Mouse (Mus musculus) monocyte, adult 2 months (primary cell): ENCODE results near the gene Pfdn6.
A peak's percentile ranks its signal among the peaks of the same experiment; 100 is the strongest.

Source experiments
- DNase-seq, 2 experiments: peaks; one replicate each; pipeline ENCODE4 v3.0.0; 2022; ENCODE audit warnings: low spot score in 2 of 2, low read depth in 1 of 2

Gene Pfdn6

GRCm38 (mm10) chr17:33932448-33932847, 7.7 kb downstream of the Pfdn6 start:
- no peak for DNase-seq

GRCm38 (mm10) chr17:33931947-33932346, 8.2 kb downstream of the Pfdn6 start:
- no peak for DNase-seq

DNA sequence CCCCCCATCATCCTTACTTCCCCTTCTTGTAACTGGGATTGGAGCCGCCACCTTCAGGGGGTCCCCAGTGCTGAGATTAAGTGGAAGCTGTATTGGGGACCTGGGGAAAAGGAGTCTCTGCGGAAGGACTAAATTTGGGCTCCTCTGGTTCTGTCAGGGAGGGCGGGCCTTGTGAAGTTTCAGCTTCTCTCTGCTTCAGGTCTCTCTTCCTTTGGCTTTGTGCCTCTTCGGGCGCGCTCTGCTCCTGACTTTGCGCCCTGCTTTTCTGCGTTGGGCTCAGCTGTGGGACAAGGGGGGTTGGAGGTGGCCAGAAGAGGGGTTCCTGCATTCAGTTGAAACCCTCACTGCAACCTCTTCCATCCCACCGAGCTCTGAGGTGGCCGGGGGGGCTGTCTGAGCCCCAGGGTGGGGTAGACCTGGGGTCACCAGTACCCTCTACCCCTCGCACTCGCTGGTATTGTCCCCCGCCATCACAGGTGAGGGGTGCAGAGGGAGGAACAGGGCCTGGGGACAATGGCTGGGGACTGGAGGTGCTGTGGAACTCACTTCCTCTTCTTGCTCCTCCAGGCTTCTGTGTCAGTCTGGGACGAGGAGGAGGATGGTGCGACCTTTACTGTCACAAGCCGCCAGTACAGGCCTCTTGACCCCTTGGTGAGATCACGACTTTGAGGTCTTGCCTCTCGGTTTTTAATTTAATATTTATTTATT, 8.8 kb downstream of the Pfdn6 start:
- no peak for DNase-seq

DNA sequence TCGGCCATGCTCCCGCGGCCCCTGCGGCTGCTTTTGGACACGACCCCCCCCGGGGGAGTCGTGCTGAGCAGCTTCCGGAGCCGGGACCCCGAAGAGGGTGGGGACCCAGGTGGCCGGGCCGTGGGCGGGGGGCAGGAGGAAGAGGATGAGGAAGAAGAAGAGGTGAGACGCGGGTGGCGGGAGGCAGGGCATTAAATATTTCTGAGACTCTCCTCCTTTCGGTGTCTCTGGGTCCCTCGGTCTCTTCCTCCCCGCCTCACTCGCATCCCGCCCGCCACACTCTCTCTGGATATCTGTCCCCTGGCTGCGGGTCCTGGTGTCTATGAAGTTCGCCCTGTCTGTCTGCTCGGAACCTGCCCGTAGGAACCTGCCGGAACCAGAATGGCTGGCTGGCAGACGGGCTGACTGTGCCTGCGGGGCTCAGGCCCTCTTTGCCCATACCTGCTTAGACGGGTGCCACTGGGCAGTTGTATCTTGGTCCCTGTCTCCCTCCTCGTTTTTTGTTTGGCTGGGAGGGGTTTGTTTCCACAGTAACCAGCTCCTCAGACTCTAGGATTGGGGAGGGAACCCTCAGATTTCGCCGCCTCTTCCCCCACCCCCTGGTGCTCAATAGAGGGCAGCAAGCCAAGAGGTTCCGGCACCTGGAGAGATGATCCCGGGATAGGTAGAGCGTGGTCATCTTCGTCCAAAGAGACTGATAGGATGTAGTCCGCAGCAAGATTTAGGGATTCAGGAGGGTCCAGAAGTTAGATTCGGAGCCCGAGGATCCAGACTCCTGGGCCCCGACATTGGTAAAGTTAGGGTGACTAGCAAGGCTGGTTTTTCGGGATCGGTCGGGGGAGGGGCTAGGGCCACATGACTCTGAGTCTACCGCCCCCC, 9.6 kb downstream of the Pfdn6 start:
- DNase-seq, result peak in 1 of 2 experiments; percentile 60

DNA sequence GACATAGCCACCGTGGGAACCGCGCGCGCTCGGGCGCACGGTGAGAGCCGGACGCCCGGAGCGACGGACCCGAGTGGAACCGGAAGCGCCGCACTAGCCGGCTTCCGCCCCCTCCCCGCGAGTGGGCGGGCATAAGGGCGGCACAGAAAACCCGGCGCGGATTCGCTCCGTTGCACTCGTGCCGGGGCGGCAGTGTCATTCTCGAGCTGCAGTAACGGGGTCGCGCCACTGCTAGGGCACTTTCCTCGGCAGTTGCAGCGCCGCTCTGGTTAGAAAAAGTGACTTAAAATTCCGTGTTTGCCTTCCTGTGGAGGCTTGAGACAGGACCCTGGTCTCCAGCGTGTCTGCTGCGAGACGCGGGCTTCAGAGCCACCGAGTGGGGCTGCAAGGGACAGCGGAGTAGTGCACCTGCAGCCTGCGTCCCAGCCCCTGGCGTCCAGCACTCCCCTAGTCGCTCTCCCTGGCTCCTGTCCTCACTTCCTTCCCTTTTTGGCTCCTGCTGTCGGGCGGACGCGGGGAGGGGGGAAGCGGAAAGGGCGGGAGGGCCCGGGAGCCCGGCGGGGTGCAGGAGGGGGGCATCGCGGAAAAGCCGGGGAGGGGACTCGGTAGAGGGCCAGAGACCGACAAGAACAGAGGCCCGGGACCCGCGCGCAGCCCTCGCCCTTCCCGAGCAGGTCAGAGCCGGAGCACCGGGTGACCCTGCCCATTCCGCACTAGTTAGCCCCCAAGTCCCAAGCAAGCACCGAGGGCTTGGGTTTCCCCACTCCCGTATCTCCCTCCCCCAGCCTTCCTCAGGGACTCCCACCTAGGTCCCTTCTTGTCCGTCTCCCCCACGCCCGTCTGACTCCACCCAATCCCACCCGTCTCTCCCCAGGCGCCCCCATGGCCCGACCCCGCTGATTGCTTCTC, 10.5 kb downstream of the Pfdn6 start, which contains the start of gene Rgl2:
Rgl2 (plus strand) TSS at position 173 of the 909 bp plus-strand sequence.
- DNase-seq, result peak; percentile 78 to 85

DNA sequence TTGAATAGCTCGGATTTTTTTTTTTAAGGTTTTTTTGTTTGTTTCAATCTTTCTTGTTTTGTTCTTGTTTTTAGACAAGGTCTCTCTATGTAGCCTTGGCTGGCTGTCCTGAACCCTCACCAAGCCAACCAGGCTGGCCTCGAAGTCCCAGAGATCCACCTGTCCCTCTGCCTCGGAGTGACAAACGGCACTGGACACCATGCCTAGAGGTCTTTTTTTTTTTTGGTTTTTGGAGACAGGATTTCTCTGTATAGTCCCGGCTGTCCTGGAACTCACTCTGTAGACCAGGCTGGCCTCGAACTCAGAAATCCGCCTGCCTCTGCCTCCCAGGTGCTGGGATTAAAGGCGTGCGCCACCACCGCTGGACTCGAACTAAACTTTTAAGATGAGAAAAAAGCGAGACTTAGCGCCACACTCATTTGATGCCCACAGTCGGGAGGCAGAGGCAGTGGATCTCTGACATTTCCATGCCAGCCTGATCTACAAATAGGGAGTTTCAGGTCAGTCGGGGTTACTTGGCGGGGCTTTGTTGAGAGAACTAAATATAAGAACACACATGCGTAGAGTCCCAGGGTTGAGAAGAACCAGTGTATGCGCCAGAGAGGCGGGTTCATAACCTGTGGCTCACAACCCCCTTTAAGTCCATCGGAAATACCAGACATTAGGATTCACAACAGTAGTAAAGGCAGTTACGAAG, 11.7 kb downstream of the Pfdn6 start:
- no peak for DNase-seq

- DNase-seq, result no peak
Measured at GRCm38 (mm10) chr17:33926207-33926932, 13.8 kb downstream of the Pfdn6 start.

DNA sequence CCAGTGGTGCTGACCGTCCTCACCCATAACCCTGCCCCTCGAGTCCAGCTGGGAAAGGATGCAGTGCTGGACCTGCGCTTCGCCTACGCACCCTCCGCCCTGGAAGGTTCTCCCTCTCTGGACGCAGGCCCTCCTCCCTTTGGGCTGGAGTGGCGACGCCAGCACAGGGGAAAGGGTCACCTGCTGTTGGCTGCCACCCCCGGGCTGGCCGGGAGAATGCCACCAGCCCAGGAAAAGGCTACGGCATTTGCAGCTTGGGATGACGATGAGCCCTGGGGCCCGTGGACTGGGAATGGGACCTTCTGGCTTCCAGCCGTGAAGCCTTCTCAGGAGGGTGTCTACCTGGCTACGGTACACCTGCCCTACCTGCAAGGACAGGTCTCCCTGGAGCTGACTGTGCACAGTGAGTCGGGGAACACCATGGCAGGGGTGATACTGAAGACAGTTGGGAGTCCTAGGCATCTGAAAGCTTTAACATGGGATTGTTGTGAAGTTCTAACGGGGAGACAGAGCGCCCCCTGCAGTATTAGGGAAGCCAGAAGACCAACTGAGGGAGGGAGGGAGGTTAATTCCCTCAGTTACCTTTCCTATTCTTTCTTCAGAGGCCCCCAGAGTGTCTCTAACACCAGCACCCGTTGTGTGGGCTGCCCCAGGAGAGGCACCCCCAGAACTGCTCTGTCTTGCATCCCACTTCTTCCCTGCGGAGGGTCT, 14.6 kb downstream of the Pfdn6 start:
- DNase-seq, result no peak

GRCm38 (mm10) chr17:33924577-33925283, 15.4 kb downstream of the Pfdn6 start:
- peak in 1 of 2 experiments; percentile 34 for DNase-seq

- no peak for DNase-seq
Measured at GRCm38 (mm10) chr17:33921361-33921760, 18.8 kb downstream of the Pfdn6 start.

DNA sequence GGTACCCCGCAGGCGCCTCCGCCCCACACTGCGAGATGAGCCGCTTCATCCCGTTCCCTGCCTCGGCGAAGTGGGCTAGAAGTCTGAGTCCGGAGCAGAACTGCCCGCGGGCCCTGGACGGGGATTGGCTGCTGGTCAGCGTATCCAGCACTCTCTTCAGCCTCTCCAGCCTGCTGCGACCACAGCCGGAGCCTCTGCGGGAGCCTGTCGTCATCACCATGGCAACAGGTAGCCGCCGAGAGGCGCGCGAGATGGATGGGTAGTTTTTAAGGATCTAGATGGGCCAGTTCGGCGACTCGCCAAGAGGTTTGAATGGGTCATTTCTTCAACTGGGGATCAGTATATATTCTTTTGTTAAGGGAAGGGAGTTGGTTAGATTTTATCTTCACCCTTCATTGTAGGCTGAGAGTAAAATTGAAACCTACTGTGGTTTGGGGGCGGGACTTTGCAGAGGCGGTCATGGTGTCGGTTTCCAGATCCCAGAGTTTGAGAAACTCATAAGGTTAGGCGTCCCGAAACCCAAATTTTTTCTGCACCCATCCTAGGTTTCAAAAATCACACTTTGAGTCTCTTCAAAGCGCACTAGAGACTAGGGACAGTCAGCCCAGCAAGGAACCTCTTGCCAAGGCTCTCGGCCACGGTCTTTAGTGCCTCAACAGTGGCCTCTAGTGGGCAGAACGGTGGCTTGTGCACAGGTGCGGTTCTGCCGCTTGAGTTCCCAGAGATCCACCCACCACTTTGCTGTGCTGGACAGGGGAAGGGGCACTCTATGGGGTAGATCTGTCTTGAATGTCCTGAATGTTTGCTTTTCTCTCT, 19.7 kb downstream of the Pfdn6 start:
- peak in 1 of 2 experiments; percentile 76 for DNase-seq

GRCm38 (mm10) chr17:33919351-33920281, 20.5 kb downstream of the Pfdn6 start:
- DNase-seq, result peak; percentile 70 to 80

GRCm38 (mm10) chr17:33918293-33919203, 21.6 kb downstream of the Pfdn6 start:
- DNase-seq, result no peak

- DNase-seq, result no peak
Measured at GRCm38 (mm10) chr17:33917656-33918292, 22.4 kb downstream of the Pfdn6 start.
